Mouse (Mus musculus): Measurements from ENCODE around the gene Satb2.

Gene Satb2

GRCm38 (mm10) chr1:56973593-56973950 is 4.9 kb downstream of the Satb2 start:
- DNase-seq (ENCODE audit: low spot score), result no peak

GRCm38 (mm10) chr1:56972950-56973592 is 5.4 kb downstream of the Satb2 start:
- peak; percentile 86 for DNase-seq (ENCODE audit: low spot score)

GRCm38 (mm10) chr1:56972251-56972949 is 6.0 kb downstream of the Satb2 start:
- DNase-seq (ENCODE audit: low spot score), result no peak

- no peak for DNase-seq (ENCODE audit: low spot score)
These were observed 6.6 kb downstream of the Satb2 start for GRCm38 (mm10) chr1:56971942-56972250.

GRCm38 (mm10) chr1:56971441-56971861 is 7.0 kb downstream of the Satb2 start:
- DNase-seq (ENCODE audit: low spot score), result no peak

GRCm38 (mm10) chr1:56970740-56971141 is 7.7 kb downstream of the Satb2 start:
- no peak for DNase-seq (ENCODE audit: low spot score)

- DNase-seq (ENCODE audit: low spot score), result no peak
These were observed 8.8 kb downstream of the Satb2 start for GRCm38 (mm10) chr1:56969364-56970360.

GRCm38 (mm10) chr1:56965879-56966579 is 12.4 kb downstream of the Satb2 start:
- DNase-seq (ENCODE audit: low spot score), result no peak

- no peak for DNase-seq (ENCODE audit: low spot score)
These were observed 14.0 kb downstream of the Satb2 start for GRCm38 (mm10) chr1:56964493-56964892.

GRCm38 (mm10) chr1:56963291-56963690 is 15.2 kb downstream of the Satb2 start:
- no peak for DNase-seq (ENCODE audit: low spot score)

GRCm38 (mm10) chr1:56958996-56959395 is 19.5 kb downstream of the Satb2 start:
- no peak for DNase-seq (ENCODE audit: low spot score)

GRCm38 (mm10) chr1:56957942-56958341 is 20.5 kb downstream of the Satb2 start:
- DNase-seq (ENCODE audit: low spot score), result no peak

- no peak for DNase-seq (ENCODE audit: low spot score)
These were observed 21.6 kb downstream of the Satb2 start for GRCm38 (mm10) chr1:56956811-56957210.

- DNase-seq (ENCODE audit: low spot score), result no peak
These were observed 22.7 kb downstream of the Satb2 start for GRCm38 (mm10) chr1:56955739-56956085.

GRCm38 (mm10) chr1:56955055-56955738 is 23.3 kb downstream of the Satb2 start:
- DNase-seq (ENCODE audit: low spot score), result no peak

GRCm38 (mm10) chr1:56953538-56953937 is 24.9 kb downstream of the Satb2 start:
- no peak for DNase-seq (ENCODE audit: low spot score)

GRCm38 (mm10) chr1:56951980-56952379 is 26.5 kb downstream of the Satb2 start:
- no peak for DNase-seq (ENCODE audit: low spot score)

GRCm38 (mm10) chr1:56951525-56951924 is 26.9 kb downstream of the Satb2 start:
- DNase-seq (ENCODE audit: low spot score), result no peak

GRCm38 (mm10) chr1:56939432-56939831 is 39.0 kb downstream of the Satb2 start:
- DNase-seq (ENCODE audit: low spot score), result no peak

GRCm38 (mm10) chr1:56938432-56938831 is 40.0 kb downstream of the Satb2 start:
- no peak for DNase-seq (ENCODE audit: low spot score)

- no peak for DNase-seq (ENCODE audit: low spot score)
These were observed 41.9 kb downstream of the Satb2 start for GRCm38 (mm10) chr1:56936554-56936953.

GRCm38 (mm10) chr1:56933821-56934220 is 44.6 kb downstream of the Satb2 start:
- no peak for DNase-seq (ENCODE audit: low spot score)

All from ovary, adult 18-20 months (tissue).